Comparison of ENCODE assay signal across 8 mouse cellular contexts in the genomic region with DNA sequence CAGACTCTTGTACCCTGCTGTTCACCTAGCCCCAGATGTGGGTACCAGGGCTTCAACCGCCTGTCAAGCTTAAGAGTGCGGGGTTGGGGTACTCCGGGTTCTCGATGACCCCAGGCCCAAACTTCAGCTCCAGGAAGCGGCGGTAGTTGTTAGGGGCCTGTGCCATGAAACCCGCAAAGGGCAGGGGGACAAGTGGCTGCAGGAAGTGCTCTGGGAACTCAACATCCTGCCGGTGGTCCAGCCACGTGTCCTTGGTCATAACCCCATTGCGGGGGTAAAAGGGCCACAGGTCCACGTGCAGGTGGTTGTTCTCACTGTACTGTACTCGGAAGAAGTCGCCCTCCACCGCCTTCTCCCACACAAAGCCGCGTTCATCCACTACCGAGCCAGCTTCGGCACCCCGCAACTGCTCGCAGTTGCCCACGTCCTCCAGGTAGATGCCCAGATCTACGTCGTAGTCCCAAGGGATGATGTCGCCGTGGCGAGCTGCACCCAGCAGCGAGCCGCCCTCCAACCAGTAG. TPM values are rescaled to one million over a fixed set of nuclear protein-coding genes. Genes with fewer than 3 reads are reported as not detected.
DNase-seq lines count a peak whose midpoint lies in the region; ATAC-seq and TF ChIP-seq lines count a peak whose summit lies in the region.

No protein-coding gene starts in this region.

- TF ChIP-seq POLR2A in heart, adult 2 months (IDR thresholded peaks at IDR 0.05; ENCODE audit: insufficient read depth, low read depth, low read length): no peak
- no peak for TF ChIP-seq POLR2A in cortical plate, adult 2 months (IDR thresholded peaks at IDR 0.05; ENCODE audit: extremely low read depth, insufficient read depth, low read length)

- no peaks in the 10 kb centered on the region for H3K9me3 ChIP-seq in heart, embryonic 14.5 days (ENCODE audit: control insufficient read depth, low read length)
- no peaks in the 10 kb centered on the region for H3K9me3 ChIP-seq in hindbrain, embryonic 13.5 days
- no peaks in the 10 kb centered on the region for H3K9me3 ChIP-seq in midbrain, embryonic 15.5 days

- 64% methylated on average over 28 of the region's 28 CpGs for WGBS in heart, embryonic 14.5 days
- 87% methylated on average over 28 of the region's 28 CpGs for WGBS in heart, adult 2 months
- WGBS in hindbrain, embryonic 13.5 days: 53% methylated on average over 28 of the region's 28 CpGs
- WGBS in midbrain, embryonic 15.5 days: 54% methylated on average over 28 of the region's 28 CpGs

- H3K9ac ChIP-seq in heart, embryonic 14.5 days (ENCODE audit: low read length): peak overlapping the region; percentile 58
- no peak overlapping the region for H3K9ac ChIP-seq in heart, adult 2 months (ENCODE audit: low read depth, low read length)
- H3K9ac ChIP-seq in hindbrain, embryonic 13.5 days: peak overlapping the region; percentile 87
- peak overlapping the region; percentile 70 for H3K9ac ChIP-seq in midbrain, embryonic 15.5 days

- TF ChIP-seq CTCF in heart, adult 2 months (IDR thresholded peaks at IDR 0.05): no peak
- TF ChIP-seq CTCF in cortical plate, adult 2 months (IDR thresholded peaks at IDR 0.05; ENCODE audit: extremely low read depth, insufficient read depth, low read length): no peak

- peak overlapping the region; percentile 36 to 40 for H3K4me3 ChIP-seq in heart, embryonic 14.5 days (ENCODE audit: control insufficient read depth in 1 of 2, insufficient read depth in 1 of 2, low read depth in 1 of 2, low read length in 2 of 2)
- no peak overlapping the region for H3K4me3 ChIP-seq in heart, adult 2 months
- peak overlapping the region; percentile 44 for H3K4me3 ChIP-seq in cortical plate, adult 2 months (ENCODE audit: insufficient read depth, low read length)
- H3K4me3 ChIP-seq in hindbrain, embryonic 13.5 days: peak overlapping the region; percentile 58
- H3K4me3 ChIP-seq in midbrain, embryonic 15.5 days: peak overlapping the region; percentile 58

- peaks cover 15% of the 10 kb centered on the region for H3K27me3 ChIP-seq in heart, embryonic 14.5 days (ENCODE audit: control insufficient read depth, insufficient read depth, low read length)
- H3K27me3 ChIP-seq in heart, adult 2 months (ENCODE audit: control insufficient read depth, insufficient read depth, low read length): no peaks in the 10 kb centered on the region
- peaks cover 20% of the 10 kb centered on the region for H3K27me3 ChIP-seq in hindbrain, embryonic 13.5 days
- H3K27me3 ChIP-seq in midbrain, embryonic 15.5 days (replicated peaks): no peaks in the 10 kb centered on the region

- ATAC-seq in heart, embryonic 14.5 days (ENCODE audit: insufficient number of reproducible peaks, insufficient read depth, low FRiP score, low read depth): no peak
- peak; percentile 18; the same call in 1 of the 2 replicates for ATAC-seq in hindbrain, embryonic 13.5 days (ENCODE audit: low FRiP score)
- peak; percentile 14 for ATAC-seq in midbrain, embryonic 15.5 days (replicated peaks)

- H3K4me1 ChIP-seq in heart, embryonic 14.5 days (ENCODE audit: control insufficient read depth in 2 of 2, insufficient read depth in 2 of 2, low read length in 2 of 2): peaks cover 5 to 13% of the 10 kb centered on the region in 2 experiments
- H3K4me1 ChIP-seq in heart, adult 2 months (ENCODE audit: control insufficient read depth, insufficient read depth, low read length): 0 out of 2 replicates have a peak, but pooled peaks cover 1% of the 10 kb centered on the region
- H3K4me1 ChIP-seq in cortical plate, adult 2 months (ENCODE audit: control insufficient read depth, insufficient read depth, low read length): peaks cover 8% of the 10 kb centered on the region
- peaks cover 56% of the 10 kb centered on the region for H3K4me1 ChIP-seq in hindbrain, embryonic 13.5 days (replicated peaks)
- H3K4me1 ChIP-seq in midbrain, embryonic 15.5 days: peaks cover 59% of the 10 kb centered on the region

- DNase-seq in heart, adult 2 months: no peak
- DNase-seq in adrenal gland, postnatal 10 days: no peak
- no peak for DNase-seq in spleen, postnatal 10 days (ENCODE audit: low spot score in 2 of 2)
- DNase-seq in urinary bladder, adult 18-20 months (ENCODE audit: low spot score in 2 of 2): no peak

- H3K27ac ChIP-seq in heart, embryonic 14.5 days (replicated peaks in 1 of 2; ENCODE audit: control insufficient read depth in 1 of 2, insufficient read depth in 1 of 2, low read depth in 2 of 2, low read length in 2 of 2): no peak overlapping the region
- no peak overlapping the region for H3K27ac ChIP-seq in heart, adult 2 months
- H3K27ac ChIP-seq in cortical plate, adult 2 months (ENCODE audit: insufficient read depth, low read length): peak overlapping the region; percentile 90
- peak overlapping the region; percentile 94 for H3K27ac ChIP-seq in hindbrain, embryonic 13.5 days
- peak overlapping the region; percentile 95 for H3K27ac ChIP-seq in midbrain, embryonic 15.5 days

- H3K4me2 ChIP-seq in heart, embryonic 14.5 days (ENCODE audit: low read length): peak overlapping the region; percentile 82
- H3K4me2 ChIP-seq in hindbrain, embryonic 13.5 days: peak overlapping the region; percentile 85
- peak overlapping the region; percentile 83 for H3K4me2 ChIP-seq in midbrain, embryonic 15.5 days

- H3K36me3 ChIP-seq in heart, embryonic 14.5 days (ENCODE audit: control insufficient read depth, insufficient read depth, low read length): peaks cover 61% of the 10 kb centered on the region
- H3K36me3 ChIP-seq in heart, adult 2 months (ENCODE audit: control insufficient read depth, insufficient read depth, low read length): no peaks in the 10 kb centered on the region
- peaks cover 24% of the 10 kb centered on the region for H3K36me3 ChIP-seq in hindbrain, embryonic 13.5 days
- no peaks in the 10 kb centered on the region for H3K36me3 ChIP-seq in midbrain, embryonic 15.5 days (replicated peaks)

- intact Hi-C loops in heart, adult 2 months (cut with DNase I): loop anchor here (5.0 kb wide), 1 partner anchor 42 kb away; no protein-coding TSS in a partner anchor

- TF ChIP-seq EP300 in heart, adult 2 months (IDR thresholded peaks at IDR 0.05; ENCODE audit: insufficient read depth, low read depth, low read length): no peak

- H3K79me2 ChIP-seq in heart, adult 2 months (replicated peaks; ENCODE audit: control insufficient read depth, insufficient read depth, low read length): no peaks in the 10 kb centered on the region

RNA-seq across cellular contexts. Expression of gene Strn4, which starts 5.2 kb away (rescaled TPM):
- polyA plus RNA-seq in heart, embryonic 14.5 days (2014; fragmentation: Nextera tagmentation; extraction: Ambion mirVana): 90.9 and 91.4 TPM in 2 replicates
- total RNA-seq in heart, adult 2 months (2021): 10 to 100 TPM; 55.5 to 56.2 TPM
- polyA plus RNA-seq in heart, adult 2 months (2012; rRNA removed): 94.2 and 101 TPM in 2 replicates
- 291 and 307 TPM in 2 replicates for polyA plus RNA-seq in cortical plate, adult 2 months (2012; rRNA removed)
- polyA plus RNA-seq in hindbrain, embryonic 13.5 days (2015; fragmentation: Nextera tagmentation; extraction: Ambion mirVana): 159 and 172 TPM in 2 replicates
- 205 and 227 TPM in 2 replicates for polyA plus RNA-seq in midbrain, embryonic 15.5 days (2015; fragmentation: Nextera tagmentation; extraction: Ambion mirVana)
- total RNA-seq in adrenal gland, postnatal 10 days (2021): 10 to 100 TPM; 63.8 to 72.8 TPM

RNA-seq across cellular contexts. Expression of gene Fkrp, which starts 6.1 kb away (rescaled TPM):
- polyA plus RNA-seq in heart, embryonic 14.5 days (2014; fragmentation: Nextera tagmentation; extraction: Ambion mirVana): 30.3 and 30.9 TPM in 2 replicates
- total RNA-seq in heart, adult 2 months (2021): 10 to 100 TPM; 49.5 to 52.8 TPM
- polyA plus RNA-seq in heart, adult 2 months (2012; rRNA removed): 40.3 and 51.3 TPM in 2 replicates
- polyA plus RNA-seq in cortical plate, adult 2 months (2012; rRNA removed): 42.3 and 44.0 TPM in 2 replicates
- polyA plus RNA-seq in hindbrain, embryonic 13.5 days (2015; fragmentation: Nextera tagmentation; extraction: Ambion mirVana): 43.6 and 45.3 TPM in 2 replicates
- 51.9 and 55.1 TPM in 2 replicates for polyA plus RNA-seq in midbrain, embryonic 15.5 days (2015; fragmentation: Nextera tagmentation; extraction: Ambion mirVana)
- 10 to 100 TPM; 22.4 to 22.6 TPM for total RNA-seq in adrenal gland, postnatal 10 days (2021)

RNA-seq across cellular contexts. Expression of gene Slc1a5, which starts 29.3 kb away (rescaled TPM):
- polyA plus RNA-seq in heart, embryonic 14.5 days (2014; fragmentation: Nextera tagmentation; extraction: Ambion mirVana): 27.7 and 30.3 TPM in 2 replicates
- 10 to 100 TPM; 20.9 to 26.1 TPM for total RNA-seq in heart, adult 2 months (2021)
- 35.6 and 57.0 TPM in 2 replicates for polyA plus RNA-seq in heart, adult 2 months (2012; rRNA removed)
- 5.7 and 6.1 TPM in 2 replicates for polyA plus RNA-seq in cortical plate, adult 2 months (2012; rRNA removed)
- polyA plus RNA-seq in hindbrain, embryonic 13.5 days (2015; fragmentation: Nextera tagmentation; extraction: Ambion mirVana): 8.6 and 8.7 TPM in 2 replicates
- polyA plus RNA-seq in midbrain, embryonic 15.5 days (2015; fragmentation: Nextera tagmentation; extraction: Ambion mirVana): 12.4 and 14.3 TPM in 2 replicates
- total RNA-seq in adrenal gland, postnatal 10 days (2021): 100 to 1,000 TPM; 108 to 109 TPM

RNA-seq across cellular contexts. Expression of gene Prkd2, which starts 32.2 kb away (rescaled TPM):
- polyA plus RNA-seq in heart, embryonic 14.5 days (2014; fragmentation: Nextera tagmentation; extraction: Ambion mirVana): 11.2 and 12.5 TPM in 2 replicates
- total RNA-seq in heart, adult 2 months (2021): 10 to 100 TPM; 15.3 to 19.9 TPM
- polyA plus RNA-seq in heart, adult 2 months (2012; rRNA removed): 24.5 and 26.2 TPM in 2 replicates
- 6.5 and 6.8 TPM in 2 replicates for polyA plus RNA-seq in cortical plate, adult 2 months (2012; rRNA removed)
- polyA plus RNA-seq in hindbrain, embryonic 13.5 days (2015; fragmentation: Nextera tagmentation; extraction: Ambion mirVana): 6.6 and 7.3 TPM in 2 replicates
- polyA plus RNA-seq in midbrain, embryonic 15.5 days (2015; fragmentation: Nextera tagmentation; extraction: Ambion mirVana): 6.7 TPM in 2 replicates
- total RNA-seq in adrenal gland, postnatal 10 days (2021): 10 to 100 TPM; 22.2 to 27.2 TPM

Comparison
In these comparisons a context has a peak if more than half of its experiments do, and no peak if none do; other contexts are left out.
1. H3K27ac ChIP-seq: peak in cortical plate, adult 2 months (single experiment), hindbrain, embryonic 13.5 days (single experiment) and midbrain, embryonic 15.5 days (single experiment); none in heart, embryonic 14.5 days (0 of 2) and heart, adult 2 months (single experiment).
2. Peak in every context shown above with its lines, with median percentiles within 50 percentile points of each other: H3K4me2 ChIP-seq.